Mouse (Mus musculus) midbrain, postnatal 0 days (tissue): ENCODE results near the gene Tunar. TPM values are rescaled to one million over a fixed set of nuclear protein-coding genes. Genes with fewer than 3 reads are reported as not detected.

Experiments used
- ATAC-seq: fragments of 200-750 bp; cut with Nextera tagmentation; 2 replicates; pipeline ENCODE4 v1.8.0; 2017; ENCODE audit warnings: moderate number of reproducible peaks, mild to moderate bottlenecking, moderate TSS enrichment, moderate library complexity; ENCODE audit not compliant: low FRiP score
- DNase-seq: peaks from one replicate; pipeline ENCODE4 v3.0.0-alpha.2; 2015; ENCODE audit warnings: low spot score
- H3K27ac ChIP-seq: fragments of 300-500 bp; sonication (generic); 2 replicates; pipeline ENCODE4 v1.5.1; 2014; ENCODE audit warnings: low read depth, mild to moderate bottlenecking, low read length, mixed read lengths
- H3K27me3 ChIP-seq: fragments of 300-500 bp; sonication (generic); 2 replicates; pipeline ENCODE4 v1.6.1; 2014; ENCODE audit warnings: low read length, control low read depth, mixed read lengths; ENCODE audit not compliant: insufficient read depth
- H3K36me3 ChIP-seq: fragments of 300-500 bp; sonication (generic); 2 replicates; pipeline ENCODE4 v1.6.1; 2014; ENCODE audit warnings: low read length, control low read depth, mixed read lengths; ENCODE audit not compliant: insufficient read depth
- H3K4me1 ChIP-seq: fragments of 300-500 bp; sonication (generic); 2 replicates; pipeline ENCODE4 v1.6.1; 2014; ENCODE audit warnings: mild to moderate bottlenecking, control low read depth, antibody characterized with exemption, low read length, mixed read lengths; ENCODE audit not compliant: insufficient read depth
- H3K4me2 ChIP-seq: fragments of 300-500 bp; sonication (generic); 2 replicates; pipeline ENCODE4 v1.6.1; 2014; ENCODE audit warnings: low read depth, mild to moderate bottlenecking, low read length, mixed read lengths; ENCODE audit not compliant: poor library complexity, severe bottlenecking
- H3K4me3 ChIP-seq: fragments of 300-500 bp; sonication (generic); 2 replicates; pipeline ENCODE4 v1.5.1; 2014; ENCODE audit warnings: low read depth, mild to moderate bottlenecking, low read length, moderate library complexity
- H3K9ac ChIP-seq: fragments of 300-500 bp; sonication (generic); replicated peaks from 2 replicates; pipeline ENCODE4 v1.6.1; 2014; ENCODE audit warnings: mild to moderate bottlenecking, low read length, moderate library complexity, mixed read lengths; ENCODE audit not compliant: poor library complexity, severe bottlenecking
- H3K9me3 ChIP-seq: fragments of 300-500 bp; sonication (generic); 2 replicates; pipeline ENCODE4 v1.6.1; 2016; ENCODE audit warnings: low read length, control low read depth
- CTCF ChIP-seq: IDR thresholded peaks from 2 replicates; pipeline ENCODE4 v1.5.1; 2016; ENCODE audit warnings: antibody characterized with exemption, mild to moderate bottlenecking
- WGBS: fragments of 180-500 bp; shearing (Covaris S2); extraction: QIAGEN DNeasy Blood & Tissue Kit; methylation state at CpG from one replicate; pipeline ENCODE4 v1.1.7; 2014; 5-methylcytosine and 5-hydroxymethylcytosine counted together
- polyA plus RNA-seq: library from polyadenylated mRNA; unstranded; fragments of >200 nt; fragmentation: Nextera tagmentation; extraction: Ambion mirVana; gene quantifications from 2 replicates; pipeline ENCODE4 v1.2.1, GENCODE M21; 2015
- total RNA-seq: library from RNA; depleted of rRNA; stranded (reverse); fragments of >200 nt; gene quantifications from 2 replicates; pipeline ENCODE4 v1.2.3, GENCODE M21; 2014

Gene Tunar
- total and polyA plus RNA-seq, 2 experiments from 2014 or later: 22.7 to 34.7 TPM

DNA sequence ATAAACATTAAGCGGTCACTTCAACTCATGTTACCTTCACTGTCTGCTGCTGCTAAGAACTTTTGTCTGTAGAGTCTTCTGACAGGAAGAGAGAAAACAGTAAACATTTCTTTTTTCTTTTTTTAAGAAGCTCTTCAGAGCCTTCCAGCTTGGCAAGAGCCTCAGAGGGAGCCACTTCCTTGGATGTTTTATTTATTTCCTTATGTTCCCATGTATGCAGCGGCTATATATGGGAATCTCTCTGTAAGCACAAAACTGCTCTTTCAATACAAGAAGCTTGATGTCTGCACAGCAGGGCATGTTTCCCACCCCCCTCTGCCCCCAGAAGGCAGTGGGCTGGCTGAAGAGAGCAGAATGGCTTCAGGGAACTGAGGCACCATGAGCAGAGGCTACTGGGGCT is 30.0 kb downstream of the Tunar start:
- DNase-seq (no peak), ATAC-seq (no peak)
- Histone ChIP-seq H3K4me3 (no peak overlapping the region), H3K27me3 (no peaks in the 10 kb centered on the region), H3K27ac (no peak overlapping the region), H3K4me1 (no peaks in the 10 kb centered on the region), H3K9ac (no peak overlapping the region), H3K4me2 (no peak overlapping the region), H3K9me3 (no peaks in the 10 kb centered on the region), H3K36me3 (no peaks in the 10 kb centered on the region)
- no peak for TF ChIP-seq CTCF
- 69% methylated on average over 2 of the region's 2 CpGs for WGBS

- Histone ChIP-seq H3K36me3 (no peaks in the 10 kb centered on the region), H3K4me1 (0 out of 2 replicates have a peak, but pooled peaks cover 4% of the 10 kb centered on the region), H3K27me3 (no peaks in the 10 kb centered on the region), H3K4me3 (no peak overlapping the region), H3K4me2 (no peak overlapping the region), H3K27ac (no peak overlapping the region), H3K9ac (no peak overlapping the region), H3K9me3 (no peaks in the 10 kb centered on the region)
- DNase-seq (no peak), ATAC-seq (no peak)
- no peak for TF ChIP-seq CTCF
- WGBS: 59% methylated on average over 8 of the region's 8 CpGs
Observed at GRCm38 (mm10) chr12:105374564-105374963, 40.9 kb downstream of the Tunar start.

GRCm38 (mm10) chr12:105376976-105377375 is 43.3 kb downstream of the Tunar start:
- ATAC-seq (no peak), DNase-seq (no peak)
- H3K36me3 ChIP-seq: peaks cover 7% of the 10 kb centered on the region
- no peak overlapping the region for H3K4me2 ChIP-seq
- 0 out of 2 replicates have a peak, but pooled peaks cover 4% of the 10 kb centered on the region for H3K4me1 ChIP-seq
- no peak overlapping the region for H3K9ac ChIP-seq
- no peaks in the 10 kb centered on the region for H3K9me3 ChIP-seq
- no peaks in the 10 kb centered on the region for H3K27me3 ChIP-seq
- 50% methylated on average over 12 of the region's 12 CpGs for WGBS
- no peak for TF ChIP-seq CTCF
- H3K27ac ChIP-seq: no peak overlapping the region
- H3K4me3 ChIP-seq: no peak overlapping the region

DNA sequence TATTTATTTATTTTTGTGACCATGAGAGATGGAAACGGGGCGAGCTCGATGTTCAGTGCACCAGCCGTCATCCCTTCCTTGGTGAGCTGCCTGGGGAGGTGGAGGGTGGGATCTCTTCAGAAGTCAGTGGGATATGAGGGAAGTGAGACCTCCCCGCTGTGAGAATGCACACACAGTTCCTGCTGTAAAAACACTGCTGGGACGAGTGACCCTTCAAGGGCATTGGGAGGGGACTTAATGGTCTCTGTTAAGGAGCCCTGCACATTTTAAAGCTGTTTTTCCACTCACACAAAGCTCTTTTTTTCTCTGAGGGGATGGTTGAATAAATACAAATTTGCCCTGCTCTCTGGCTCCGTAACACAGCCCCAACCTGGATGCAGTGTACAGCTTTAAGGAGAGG is 49.1 kb downstream of the Tunar start:
- H3K27me3 ChIP-seq: no peaks in the 10 kb centered on the region

GRCm38 (mm10) chr12:105394671-105395070 is 61.0 kb downstream of the Tunar start:
- H3K4me3 ChIP-seq: no peak overlapping the region
- WGBS: 73% methylated on average over 7 of the region's 7 CpGs
- DNase-seq: no peak

More for the DNA sequence above, 49.1 kb downstream of the Tunar start:
- 63% methylated on average over 7 of the region's 7 CpGs for WGBS
- Histone ChIP-seq H3K4me2 (no peak overlapping the region), H3K4me3 (no peak overlapping the region), H3K9me3 (no peaks in the 10 kb centered on the region), H3K4me1 (0 out of 2 replicates have a peak, but pooled peaks cover 4% of the 10 kb centered on the region), H3K36me3 (peaks cover 7% of the 10 kb centered on the region), H3K27ac (no peak overlapping the region), H3K9ac (no peak overlapping the region)
- DNase-seq (no peak), ATAC-seq (no peak)
- TF ChIP-seq CTCF: no peak

DNA sequence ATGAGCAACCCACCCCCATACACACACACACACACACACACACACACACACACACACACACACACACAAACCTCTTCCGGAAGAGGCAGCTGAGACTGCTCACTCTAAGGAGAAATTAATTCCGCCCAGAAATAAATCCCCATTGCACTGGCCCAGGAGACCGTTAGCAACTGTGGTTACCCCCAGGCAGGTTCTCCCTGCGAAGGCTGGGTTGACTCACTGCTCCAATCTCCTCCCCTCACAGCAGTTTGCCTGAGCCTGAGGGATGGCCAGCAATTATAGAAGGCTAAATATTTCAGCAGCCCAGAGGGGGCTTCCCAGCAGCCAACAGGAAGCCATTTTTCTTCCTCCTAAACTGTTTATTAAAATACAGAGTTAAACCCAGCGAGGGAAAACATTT is 64.5 kb downstream of the Tunar start:
- TF ChIP-seq CTCF: no peak
- Histone ChIP-seq H3K4me3 (no peak overlapping the region), H3K27me3 (no peaks in the 10 kb centered on the region), H3K36me3 (no peaks in the 10 kb centered on the region), H3K4me2 (no peak overlapping the region), H3K27ac (peak overlapping the region; percentile 32; the same call in 1 of the 2 replicates), H3K4me1 (0 out of 2 replicates have a peak, but pooled peaks cover 3% of the 10 kb centered on the region), H3K9ac (no peak overlapping the region), H3K9me3 (no peaks in the 10 kb centered on the region)
- 14% methylated on average over 5 of the region's 5 CpGs for WGBS
- ATAC-seq (peak; percentile 47; the same call in 1 of the 2 replicates), DNase-seq (peak; percentile 50)

More at GRCm38 (mm10) chr12:105394671-105395070, 61.0 kb downstream of the Tunar start:
- Histone ChIP-seq H3K27me3 (no peaks in the 10 kb centered on the region), H3K9ac (no peak overlapping the region), H3K9me3 (no peaks in the 10 kb centered on the region), H3K27ac (no peak overlapping the region), H3K4me2 (no peak overlapping the region), H3K36me3 (no peaks in the 10 kb centered on the region), H3K4me1 (no peaks in the 10 kb centered on the region)
- ATAC-seq: no peak
- TF ChIP-seq CTCF: no peak
